Mouse (Mus musculus): Measurements from ENCODE around the gene 9130230L23Rik.

Gene 9130230L23Rik

GRCm38 (mm10) chr5:65954130-65955080, 49.7 kb downstream of the 9130230L23Rik start:
- no peak for DNase-seq (ENCODE audit: low read depth, low spot score)

GRCm38 (mm10) chr5:65951513-65951909, 52.6 kb downstream of the 9130230L23Rik start:
- DNase-seq (ENCODE audit: low read depth, low spot score): peak; percentile 33

- peak; percentile 21 for DNase-seq (ENCODE audit: low read depth, low spot score)
Observed at GRCm38 (mm10) chr5:65950679-65951512, 53.2 kb downstream of the 9130230L23Rik start.

- DNase-seq (ENCODE audit: low read depth, low spot score): peak; percentile 27
Observed at GRCm38 (mm10) chr5:65950236-65950635, 53.8 kb downstream of the 9130230L23Rik start.

- DNase-seq (ENCODE audit: low read depth, low spot score): no peak
Observed at GRCm38 (mm10) chr5:65949822-65950221, 54.3 kb downstream of the 9130230L23Rik start.

- no peak for DNase-seq (ENCODE audit: low read depth, low spot score)
Observed at GRCm38 (mm10) chr5:65941145-65941544, 62.9 kb downstream of the 9130230L23Rik start.

- peak; percentile 93 for DNase-seq (ENCODE audit: low read depth, low spot score)
Observed at GRCm38 (mm10) chr5:65937998-65938715, 65.9 kb downstream of the 9130230L23Rik start.

GRCm38 (mm10) chr5:65937011-65937726, 66.9 kb downstream of the 9130230L23Rik start:
- DNase-seq (ENCODE audit: low read depth, low spot score): no peak

- DNase-seq (ENCODE audit: low read depth, low spot score): no peak
Observed at GRCm38 (mm10) chr5:65934783-65935182, 69.3 kb downstream of the 9130230L23Rik start, which contains the start of gene Chrna9. TSS of gene Chrna9 (plus strand) at chr5:65934921.

- DNase-seq (ENCODE audit: low read depth, low spot score): no peak
Observed at GRCm38 (mm10) chr5:65933764-65934163, 70.3 kb downstream of the 9130230L23Rik start.

GRCm38 (mm10) chr5:65933258-65933657, 70.8 kb downstream of the 9130230L23Rik start:
- DNase-seq (ENCODE audit: low read depth, low spot score): no peak

- no peak for DNase-seq (ENCODE audit: low read depth, low spot score)
Observed at GRCm38 (mm10) chr5:65930171-65930570, 73.9 kb downstream of the 9130230L23Rik start.
